Mouse (Mus musculus): Measurements from ENCODE around the gene Adam19. TPM values are rescaled to one million over a fixed set of nuclear protein-coding genes. Genes with fewer than 3 reads are reported as not detected.
A peak's percentile ranks its signal among the peaks of the same experiment; 100 is the strongest.

Adam19 gene
- polyA plus RNA-seq, 1 experiment from 2014 or later = 44.2 TPM

GRCm38 (mm10) chr11:46065201-46066011 lies 9.6 kb downstream of the Adam19 start:
- Histone ChIP-seq H3K4me2 (peak overlapping the region; percentile 20; the same call in 1 of the 2 replicates), H3K36me3 (peaks cover 53% of the 10 kb centered on the region), H3K27ac (ENCODE audit: poor library complexity, severe bottlenecking) (peak overlapping the region; percentile 74), H3K9ac (0 out of 2 replicates have a peak overlapping the region, but pooled peaks have one; percentile 6), H3K27me3 (replicated peaks) (no peaks in the 10 kb centered on the region), H3K4me1 (replicated peaks) (peaks cover 85% of the 10 kb centered on the region), H3K4me3 (no peak overlapping the region), H3K9me3 (replicated peaks) (no peaks in the 10 kb centered on the region)
- 29% methylated on average over 21 of the region's 21 CpGs for WGBS
- peak; percentile 87 for ATAC-seq (ENCODE audit: insufficient number of reproducible peaks, low FRiP score)

DNA sequence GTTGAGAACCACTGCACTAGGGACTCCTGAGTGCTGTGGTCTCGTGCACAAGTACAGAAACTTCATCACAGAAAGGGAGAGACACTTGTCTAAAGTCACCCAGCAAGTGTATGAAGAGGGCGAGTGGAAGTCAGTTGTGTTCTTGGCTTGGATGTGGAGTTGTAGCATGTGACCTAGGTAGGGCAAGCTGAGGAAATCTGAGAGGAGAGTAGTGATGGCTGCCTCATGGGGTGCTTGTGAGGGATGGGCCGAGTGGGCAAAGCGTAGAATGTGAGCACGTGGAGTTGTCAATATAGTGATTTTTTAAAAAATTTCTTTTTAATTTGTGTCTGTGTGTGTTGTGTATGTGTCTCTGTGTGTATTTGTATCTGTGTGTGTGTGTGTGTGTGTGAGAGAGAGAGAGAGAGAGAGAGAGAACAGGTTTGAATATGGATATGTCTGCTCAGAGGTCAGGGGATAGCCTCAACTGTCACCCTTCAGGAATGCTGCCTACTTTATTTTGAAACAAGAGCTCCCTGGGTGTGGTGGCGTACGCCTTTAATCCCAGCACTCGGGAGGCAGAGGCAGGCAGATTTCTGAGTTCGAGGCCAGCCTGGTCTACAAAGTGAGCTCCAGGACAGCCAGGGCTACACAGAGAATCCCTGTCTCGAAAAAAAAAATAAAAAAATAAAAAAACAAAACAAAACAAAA lies 11.7 kb downstream of the Adam19 start:
- whole genome bisulfite sequencing = 86% methylated on average over 10 of the region's 10 CpGs
- Histone ChIP-seq H3K27ac (ENCODE audit: poor library complexity, severe bottlenecking) (peak overlapping the region; percentile 74), H3K4me3 (no peak overlapping the region), H3K9me3 (replicated peaks) (no peaks in the 10 kb centered on the region), H3K27me3 (replicated peaks) (no peaks in the 10 kb centered on the region), H3K4me2 (no peak overlapping the region), H3K9ac (no peak overlapping the region; the same call in 1 of the 2 replicates), H3K4me1 (replicated peaks) (peaks cover 85% of the 10 kb centered on the region), H3K36me3 (peaks cover 48% of the 10 kb centered on the region)
- no peak for ATAC-seq (ENCODE audit: insufficient number of reproducible peaks, low FRiP score)

DNA sequence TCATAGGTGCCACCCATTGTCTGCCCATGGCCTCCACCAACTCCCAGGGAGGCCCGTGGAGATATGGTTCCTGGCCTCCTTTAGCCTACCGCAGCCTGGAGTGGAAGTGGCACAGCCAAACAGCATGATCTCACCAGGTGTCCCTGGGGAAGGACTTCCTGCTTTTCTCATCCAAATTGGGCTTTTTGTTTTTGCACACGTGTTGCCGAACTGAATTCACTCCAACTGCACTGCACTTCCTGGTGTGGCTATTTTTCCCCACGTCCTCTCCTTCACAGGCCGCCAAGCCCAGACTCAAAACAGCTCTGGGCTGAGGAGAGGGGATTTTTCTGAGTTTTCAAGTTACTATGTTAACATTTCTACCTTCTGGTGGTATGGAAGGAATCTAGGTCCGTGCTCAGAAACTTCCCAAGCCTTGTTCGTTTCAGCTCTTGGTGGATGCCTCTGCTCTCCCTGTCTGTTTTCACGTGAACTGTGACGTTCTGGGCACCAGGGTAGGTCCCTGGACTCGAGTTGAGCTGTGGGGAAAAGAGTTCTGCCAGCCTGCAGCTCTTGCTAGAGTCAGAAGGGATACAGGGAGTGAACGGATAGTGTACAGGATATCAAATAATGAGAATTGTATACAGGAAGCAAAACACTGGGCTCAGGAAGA lies 13.1 kb downstream of the Adam19 start:
- H3K36me3 ChIP-seq = peaks cover 52% of the 10 kb centered on the region
- H3K9ac ChIP-seq = peak overlapping the region; percentile 49
- H3K4me2 ChIP-seq = peak overlapping the region; percentile 16; the same call in 1 of the 2 replicates
- 22% methylated on average over 12 of the region's 12 CpGs for WGBS
- H3K27me3 ChIP-seq (replicated peaks) = no peaks in the 10 kb centered on the region
- no peak overlapping the region for H3K4me3 ChIP-seq
- no peak for ATAC-seq (ENCODE audit: insufficient number of reproducible peaks, low FRiP score)
- peak overlapping the region; percentile 94 for H3K27ac ChIP-seq (ENCODE audit: poor library complexity, severe bottlenecking)
- no peaks in the 10 kb centered on the region for H3K9me3 ChIP-seq (replicated peaks)
- peaks cover 86% of the 10 kb centered on the region for H3K4me1 ChIP-seq (replicated peaks)

DNA sequence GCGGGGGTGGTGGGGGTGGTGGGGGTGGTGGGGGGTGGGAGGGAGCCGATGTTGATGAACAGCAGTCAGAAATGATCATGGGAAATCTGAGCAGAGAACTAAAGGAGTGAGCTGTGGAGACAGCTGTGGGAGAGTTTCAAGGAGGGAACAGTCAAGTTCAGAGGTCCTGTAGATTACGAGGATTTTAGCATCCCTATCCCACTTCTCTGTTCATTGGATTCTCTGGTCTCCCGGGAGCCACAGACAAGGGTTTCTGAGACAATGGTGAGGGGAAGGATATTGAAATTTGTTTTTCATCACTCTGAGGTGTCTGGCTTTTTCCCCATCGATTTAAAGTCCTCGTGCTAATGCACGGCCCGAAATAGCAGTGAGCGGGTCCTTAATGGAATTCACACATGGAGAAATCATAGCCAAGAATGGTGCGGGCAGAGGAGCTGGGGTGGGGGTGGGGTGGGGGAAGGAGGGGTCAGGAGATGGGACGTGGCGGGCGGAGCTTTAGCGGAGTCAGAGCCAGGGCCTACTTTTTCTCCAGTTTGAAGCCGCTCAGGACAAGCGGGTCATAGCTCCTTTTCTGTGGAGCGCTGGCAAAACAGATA lies 13.7 kb downstream of the Adam19 start:
- no peak overlapping the region for H3K4me3 ChIP-seq
- H3K27me3 ChIP-seq (replicated peaks) = no peaks in the 10 kb centered on the region
- H3K27ac ChIP-seq (ENCODE audit: poor library complexity, severe bottlenecking) = peak overlapping the region; percentile 94
- peak overlapping the region; percentile 49 for H3K9ac ChIP-seq
- peaks cover 81% of the 10 kb centered on the region for H3K4me1 ChIP-seq (replicated peaks)
- peaks cover 52% of the 10 kb centered on the region for H3K36me3 ChIP-seq
- H3K9me3 ChIP-seq (replicated peaks) = no peaks in the 10 kb centered on the region
- WGBS = 21% methylated on average over 17 of the region's 17 CpGs
- H3K4me2 ChIP-seq = peak overlapping the region; percentile 16; the same call in 1 of the 2 replicates
- ATAC-seq (ENCODE audit: insufficient number of reproducible peaks, low FRiP score) = no peak

- WGBS = 77% methylated on average over 4 of the region's 4 CpGs
- Histone ChIP-seq H3K36me3 (peaks cover 52% of the 10 kb centered on the region), H3K4me2 (0 out of 2 replicates have a peak overlapping the region, but pooled peaks have one; percentile 16), H3K4me1 (replicated peaks) (peaks cover 77% of the 10 kb centered on the region), H3K4me3 (no peak overlapping the region), H3K9ac (peak overlapping the region; percentile 49; the same call in 1 of the 2 replicates), H3K27me3 (replicated peaks) (no peaks in the 10 kb centered on the region), H3K9me3 (replicated peaks) (no peaks in the 10 kb centered on the region), H3K27ac (ENCODE audit: poor library complexity, severe bottlenecking) (peak overlapping the region; percentile 94)
- ATAC-seq (ENCODE audit: insufficient number of reproducible peaks, low FRiP score) = no peak
Observed at GRCm38 (mm10) chr11:46070161-46070560, 14.4 kb downstream of the Adam19 start.

DNA sequence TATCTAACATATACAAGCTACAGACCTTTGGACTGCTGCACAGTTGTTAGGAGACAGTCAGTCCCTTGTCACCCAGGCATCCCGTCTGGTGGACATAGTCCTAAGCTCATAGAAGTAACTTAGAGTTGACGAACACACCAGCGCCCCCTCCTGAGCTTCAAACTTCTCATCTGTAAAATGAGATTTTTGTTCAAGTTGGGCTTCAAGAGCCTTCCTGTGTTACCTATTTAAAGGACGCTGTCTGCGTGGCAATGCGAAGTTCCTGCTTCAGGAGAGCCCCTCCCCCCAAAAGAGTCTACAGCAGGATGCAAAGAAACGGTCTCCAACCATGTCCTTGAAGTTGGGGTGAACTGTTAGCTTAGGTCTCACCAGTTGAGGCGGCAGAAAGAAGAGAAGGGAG lies 15.0 kb downstream of the Adam19 start:
- Histone ChIP-seq H3K4me1 (replicated peaks) (peaks cover 77% of the 10 kb centered on the region), H3K9me3 (replicated peaks) (no peaks in the 10 kb centered on the region), H3K36me3 (peaks cover 58% of the 10 kb centered on the region), H3K4me2 (no peak overlapping the region), H3K4me3 (no peak overlapping the region), H3K27me3 (replicated peaks) (no peaks in the 10 kb centered on the region), H3K9ac (0 out of 2 replicates have a peak overlapping the region, but pooled peaks have one; percentile 41), H3K27ac (ENCODE audit: poor library complexity, severe bottlenecking) (no peak overlapping the region; the same call in 1 of the 2 replicates)
- ATAC-seq (ENCODE audit: insufficient number of reproducible peaks, low FRiP score) = no peak
- WGBS = 73% methylated on average over 8 of the region's 8 CpGs

GRCm38 (mm10) chr11:46072466-46073060 lies 16.8 kb downstream of the Adam19 start:
- peaks cover 58% of the 10 kb centered on the region for H3K36me3 ChIP-seq
- H3K27ac ChIP-seq (ENCODE audit: poor library complexity, severe bottlenecking) = peak overlapping the region; percentile 58
- peaks cover 78% of the 10 kb centered on the region for H3K4me1 ChIP-seq (replicated peaks)
- H3K4me2 ChIP-seq = no peak overlapping the region
- H3K27me3 ChIP-seq (replicated peaks) = no peaks in the 10 kb centered on the region
- H3K9ac ChIP-seq = no peak overlapping the region
- ATAC-seq (ENCODE audit: insufficient number of reproducible peaks, low FRiP score) = no peak
- H3K4me3 ChIP-seq = no peak overlapping the region
- H3K9me3 ChIP-seq (replicated peaks) = 0 out of 2 replicates have a peak, but pooled peaks cover 7% of the 10 kb centered on the region
- WGBS = 66% methylated on average over 8 of the region's 8 CpGs

GRCm38 (mm10) chr11:46073061-46073849 lies 17.5 kb downstream of the Adam19 start:
- Histone ChIP-seq H3K9me3 (replicated peaks) (0 out of 2 replicates have a peak, but pooled peaks cover 7% of the 10 kb centered on the region), H3K4me2 (no peak overlapping the region), H3K27ac (ENCODE audit: poor library complexity, severe bottlenecking) (peak overlapping the region; percentile 58), H3K4me1 (replicated peaks) (peaks cover 83% of the 10 kb centered on the region), H3K27me3 (replicated peaks) (no peaks in the 10 kb centered on the region), H3K36me3 (peaks cover 62% of the 10 kb centered on the region), H3K9ac (peak overlapping the region; percentile 22; the same call in 1 of the 2 replicates), H3K4me3 (no peak overlapping the region)
- WGBS = 63% methylated on average over 15 of the region's 15 CpGs
- no peak for ATAC-seq (ENCODE audit: insufficient number of reproducible peaks, low FRiP score)

- Histone ChIP-seq H3K4me1 (replicated peaks) (peaks cover 77% of the 10 kb centered on the region), H3K9me3 (replicated peaks) (0 out of 2 replicates have a peak, but pooled peaks cover 7% of the 10 kb centered on the region), H3K9ac (peak overlapping the region; percentile 22; the same call in 1 of the 2 replicates), H3K4me2 (no peak overlapping the region), H3K27ac (ENCODE audit: poor library complexity, severe bottlenecking) (peak overlapping the region; percentile 58), H3K36me3 (peaks cover 66% of the 10 kb centered on the region), H3K27me3 (replicated peaks) (no peaks in the 10 kb centered on the region), H3K4me3 (no peak overlapping the region)
- 88% methylated on average over 17 of the region's 17 CpGs for WGBS
- no peak for ATAC-seq (ENCODE audit: insufficient number of reproducible peaks, low FRiP score)
Observed at GRCm38 (mm10) chr11:46073850-46074688, 18.3 kb downstream of the Adam19 start.
